Mouse (Mus musculus) C2C12 (cell line): ENCODE data around the gene Pus7. TPM values are rescaled to one million over a fixed set of nuclear protein-coding genes. Genes with fewer than 3 reads are reported as not detected.
A peak's percentile ranks its signal among the peaks of the same experiment; 100 is the strongest.

Experiments used
- H3K27me3 ChIP-seq: one replicate; pipeline ENCODE4 v1.6.1; 2011; ENCODE audit not compliant: control insufficient read depth, insufficient read depth, insufficient read length
- H3K36me3 ChIP-seq: one replicate; pipeline ENCODE4 v1.6.1; 2011; ENCODE audit not compliant: control insufficient read depth, insufficient read depth
- H3K4me3 ChIP-seq: one replicate; pipeline ENCODE4 v1.5.1; 2011; ENCODE audit warnings: mild to moderate bottlenecking, control low read depth; ENCODE audit not compliant: poor library complexity, insufficient read depth, severe bottlenecking
- H3K79me2 ChIP-seq: one replicate; pipeline ENCODE4 v1.6.1; 2011; ENCODE audit not compliant: control insufficient read depth, insufficient read depth
- H3K79me3 ChIP-seq: one replicate; pipeline ENCODE4 v1.6.1; 2011; ENCODE audit warnings: low read depth, control low read depth
- H3ac ChIP-seq: one replicate; pipeline ENCODE3; 2011; ENCODE audit warnings: low read depth; ENCODE audit not compliant: control insufficient read depth, insufficient read length
- CEBPB ChIP-seq: IDR thresholded peaks from one replicate; pipeline ENCODE4 v1.6.1; 2011; ENCODE audit warnings: low read depth, mild to moderate bottlenecking, control low read depth, moderate library complexity
- CTCF ChIP-seq: IDR thresholded peaks from one replicate; pipeline ENCODE4 v1.5.1; 2011; ENCODE audit not compliant: control insufficient read depth, insufficient read depth, insufficient read length
- FOSL1 ChIP-seq: IDR thresholded peaks from one replicate; pipeline ENCODE4 v1.8.0; 2011; ENCODE audit warnings: mild to moderate bottlenecking, low read length; ENCODE audit not compliant: poor library complexity, insufficient read depth, severe bottlenecking
- MAX ChIP-seq: IDR thresholded peaks from one replicate; pipeline ENCODE4 v1.6.1; 2011; ENCODE audit warnings: mild to moderate bottlenecking, control low read depth
- MYOD1 ChIP-seq: IDR thresholded peaks from one replicate; pipeline ENCODE4 v1.6.1; 2011; ENCODE audit warnings: low read depth; ENCODE audit not compliant: control insufficient read depth, insufficient read length
- MYOG ChIP-seq: IDR thresholded peaks from one replicate; pipeline ENCODE4 v1.6.1; 2011; ENCODE audit not compliant: control insufficient read depth, insufficient read length; ENCODE audit errors: extremely low read depth
- USF1 ChIP-seq: IDR thresholded peaks from one replicate; pipeline ENCODE4 v1.6.1; 2011; ENCODE audit warnings: low read depth, mild to moderate bottlenecking, control low read depth, moderate library complexity
- polyA plus RNA-seq: library from polyadenylated mRNA; unstranded; fragments of >200 nt; fragmentation: generic; extraction: Trizol; gene quantifications from one replicate; pipeline ENCODE4 v1.2.1, GENCODE M21; 2012; ENCODE audit warnings: missing spikeins

Pus7 gene
- polyA plus RNA-seq, 1 experiment = 12.5 TPM

DNA sequence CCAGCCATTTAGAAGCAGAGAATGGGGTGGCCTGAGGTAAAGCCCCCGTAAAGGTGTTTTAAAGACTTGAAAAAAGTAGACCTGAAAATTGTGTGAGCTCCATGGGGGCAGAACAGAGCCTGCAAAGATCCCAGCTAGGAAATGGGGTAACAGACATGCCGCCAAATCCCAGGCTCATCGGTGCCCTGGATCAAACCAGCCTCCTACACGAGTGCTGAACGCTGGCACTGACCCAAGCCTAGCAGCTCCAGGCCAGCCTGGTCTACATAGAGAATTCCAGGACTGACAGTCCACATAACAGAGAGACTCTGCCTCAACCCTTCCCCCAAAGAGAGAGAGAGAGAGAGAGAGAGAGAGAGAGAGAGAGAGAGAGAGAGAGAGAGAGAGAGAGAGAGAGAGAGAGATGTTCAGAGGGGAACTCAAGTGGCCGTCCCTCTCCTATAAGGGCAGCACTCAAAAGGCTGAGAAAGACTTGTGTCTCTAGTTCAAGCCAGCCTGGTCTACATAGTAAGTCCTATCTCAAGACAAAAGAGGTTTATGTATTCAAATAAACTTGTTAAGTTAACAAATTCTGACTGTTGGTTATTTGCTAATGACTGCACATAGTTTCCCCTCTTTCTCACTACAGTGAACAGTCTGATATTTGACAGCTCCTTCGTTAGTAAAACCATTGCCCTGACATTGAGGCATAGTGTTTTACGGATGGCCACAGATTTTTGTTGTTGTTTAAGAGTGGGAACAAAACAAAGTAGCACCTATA, 1.3 kb downstream of the Pus7 start:
- TF ChIP-seq USF1 (no peak), CTCF (no peak)
- H3K4me3 ChIP-seq = peak overlapping the region; percentile 79
- H3K79me3 ChIP-seq = peaks cover 50% of the 10 kb centered on the region
- peaks cover 58% of the 10 kb centered on the region for H3K79me2 ChIP-seq
- no peaks in the 10 kb centered on the region for H3K27me3 ChIP-seq
- no peak overlapping the region for H3ac ChIP-seq
- H3K36me3 ChIP-seq = peaks cover 4% of the 10 kb centered on the region

DNA sequence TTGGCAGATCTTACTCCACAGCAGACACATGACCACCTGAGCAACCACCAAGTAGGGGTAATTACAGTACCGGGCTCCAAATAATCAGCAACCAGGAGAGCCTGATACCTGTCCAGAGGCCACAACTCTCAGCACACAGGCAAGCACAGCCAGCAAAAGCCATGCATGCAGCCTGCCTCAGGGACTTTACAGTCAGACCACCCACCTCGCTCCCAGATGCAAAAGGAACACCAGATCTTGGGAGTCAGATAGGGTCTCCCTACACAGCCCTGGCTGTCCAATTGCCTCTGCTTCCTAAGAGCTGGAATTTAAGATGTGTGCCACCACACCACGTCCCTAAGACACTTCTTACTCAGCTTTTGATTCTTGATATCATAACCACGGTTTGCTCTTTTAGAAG, 2.3 kb downstream of the Pus7 start:
- H3K27me3 ChIP-seq = no peaks in the 10 kb centered on the region
- TF ChIP-seq MAX (no peak), MYOD1 (no peak), MYOG (no peak), CEBPB (no peak), FOSL1 (no peak), USF1 (no peak), CTCF (no peak)
- no peak overlapping the region for H3K4me3 ChIP-seq

GRCm38 (mm10) chr5:23780516-23780915, 3.0 kb downstream of the Pus7 start:
- H3K79me2 ChIP-seq = peaks cover 58% of the 10 kb centered on the region
- peaks cover 50% of the 10 kb centered on the region for H3K79me3 ChIP-seq
- no peak overlapping the region for H3K4me3 ChIP-seq
- H3ac ChIP-seq = no peak overlapping the region
- no peaks in the 10 kb centered on the region for H3K27me3 ChIP-seq
- peaks cover 16% of the 10 kb centered on the region for H3K36me3 ChIP-seq
- TF ChIP-seq MAX (no peak), CTCF (no peak), USF1 (no peak), MYOG (no peak), CEBPB (no peak)

More for the DNA sequence above, 2.3 kb downstream of the Pus7 start:
- Histone ChIP-seq H3K79me3 (peaks cover 50% of the 10 kb centered on the region), H3K79me2 (peaks cover 58% of the 10 kb centered on the region), H3K36me3 (peaks cover 10% of the 10 kb centered on the region), H3ac (no peak overlapping the region)

- no peak overlapping the region for H3ac ChIP-seq
- H3K79me3 ChIP-seq = peaks cover 13% of the 10 kb centered on the region
- H3K36me3 ChIP-seq = peaks cover 45% of the 10 kb centered on the region
These were observed 9.3 kb downstream of the Pus7 start for GRCm38 (mm10) chr5:23774186-23774585.

GRCm38 (mm10) chr5:23771105-23771504, 12.4 kb downstream of the Pus7 start:
- H3K79me2 ChIP-seq = peaks cover 6% of the 10 kb centered on the region
- H3K4me3 ChIP-seq = no peak overlapping the region
- no peaks in the 10 kb centered on the region for H3K79me3 ChIP-seq
- TF ChIP-seq FOSL1 = no peak
- no peak for TF ChIP-seq CEBPB
- no peaks in the 10 kb centered on the region for H3K27me3 ChIP-seq
- H3K36me3 ChIP-seq = peaks cover 53% of the 10 kb centered on the region
- no peak overlapping the region for H3ac ChIP-seq

More at GRCm38 (mm10) chr5:23774186-23774585, 9.3 kb downstream of the Pus7 start:
- Histone ChIP-seq H3K27me3 (no peaks in the 10 kb centered on the region), H3K79me2 (peaks cover 22% of the 10 kb centered on the region), H3K4me3 (no peak overlapping the region)
- TF ChIP-seq CTCF = no peak
- no peak for TF ChIP-seq CEBPB

DNA sequence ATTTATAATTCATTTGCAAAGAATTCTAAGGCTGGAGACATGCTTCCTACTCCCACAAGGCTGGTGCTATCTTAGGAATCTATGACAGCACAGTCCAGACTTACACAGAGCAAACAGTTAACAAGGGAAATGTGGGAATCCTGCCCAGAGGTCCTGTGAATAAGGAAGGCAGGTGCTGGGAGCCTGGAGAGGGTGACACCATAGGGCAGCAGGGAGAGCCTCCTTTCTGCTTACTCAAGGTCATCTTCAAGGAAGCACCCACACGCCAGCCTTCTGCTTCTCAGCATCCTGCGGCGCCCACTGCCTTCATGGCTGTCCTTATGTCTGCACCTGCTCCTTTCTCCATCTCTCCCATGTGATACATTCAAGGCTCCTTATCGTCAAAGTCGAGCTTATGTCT, 19.0 kb downstream of the Pus7 start:
- Histone ChIP-seq H3ac (no peak overlapping the region), H3K4me3 (no peak overlapping the region), H3K27me3 (no peaks in the 10 kb centered on the region), H3K36me3 (peaks cover 64% of the 10 kb centered on the region), H3K79me2 (no peaks in the 10 kb centered on the region), H3K79me3 (no peaks in the 10 kb centered on the region)
- TF ChIP-seq CTCF (no peak), MYOD1 (no peak), MYOG (no peak), FOSL1 (no peak), MAX (no peak)
